Mouse (Mus musculus) thymus, postnatal 4 days (tissue): Measurements from ENCODE around the gene Tmem52b.
A peak's percentile ranks its signal among the peaks of the same experiment; 100 is the strongest.
"Not testable (repeated sequence)": the region's sequence is repeated elsewhere in the genome, so short reads cannot be mapped to it uniquely, and the experiment has no call there.

Experiments
- DNase-seq: peaks from one replicate; pipeline ENCODE4 v3.0.0; 2021

Tmem52b gene

DNA sequence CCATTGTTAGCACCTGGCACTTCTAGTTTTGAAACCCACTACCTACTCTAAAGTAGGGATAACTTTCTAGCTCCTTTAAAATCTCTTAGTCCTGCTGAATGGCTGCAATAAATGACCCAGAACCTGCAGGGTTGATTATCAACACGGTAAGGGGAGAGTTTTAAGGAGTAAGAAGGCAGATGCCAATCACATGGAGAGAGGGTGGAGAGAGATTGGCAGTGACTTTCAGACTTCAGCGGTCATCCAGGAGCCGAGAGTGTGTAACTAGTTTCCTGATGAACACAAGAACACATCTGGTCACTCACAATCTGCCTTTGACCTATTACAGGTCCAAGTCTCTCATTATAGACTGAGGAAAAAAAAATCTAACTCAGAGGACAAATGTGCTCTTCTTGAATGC, at the start of gene Tmem52b:
Gene Tmem52b, plus strand, starts transcription at position 189 of the 400 bp plus-strand sequence.
- DNase-seq, result no peak

GRCm38 (mm10) chr6:129471386-129471785, 41.0 kb upstream of the Tmem52b start:
- no peak for DNase-seq

DNA sequence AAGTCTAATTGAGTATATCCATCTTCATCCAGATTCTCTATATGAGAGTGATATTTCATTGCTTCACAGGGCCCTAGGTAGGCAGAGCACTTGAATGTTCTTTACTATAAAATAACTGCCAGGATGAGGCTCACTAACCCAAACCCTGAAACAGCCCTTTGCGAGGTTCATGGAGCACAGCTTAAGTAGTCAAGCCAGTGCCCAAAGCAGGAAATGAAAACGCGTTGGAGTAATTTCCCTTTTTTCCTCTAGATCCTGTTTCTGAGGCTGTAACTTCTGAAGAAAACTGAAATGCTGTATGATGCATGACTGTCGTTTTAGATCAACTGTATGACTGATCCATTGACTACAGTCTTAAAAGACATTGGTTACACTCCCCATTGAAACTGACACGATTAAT, 39.7 kb upstream of the Tmem52b start:
- DNase-seq, result no peak

DNA sequence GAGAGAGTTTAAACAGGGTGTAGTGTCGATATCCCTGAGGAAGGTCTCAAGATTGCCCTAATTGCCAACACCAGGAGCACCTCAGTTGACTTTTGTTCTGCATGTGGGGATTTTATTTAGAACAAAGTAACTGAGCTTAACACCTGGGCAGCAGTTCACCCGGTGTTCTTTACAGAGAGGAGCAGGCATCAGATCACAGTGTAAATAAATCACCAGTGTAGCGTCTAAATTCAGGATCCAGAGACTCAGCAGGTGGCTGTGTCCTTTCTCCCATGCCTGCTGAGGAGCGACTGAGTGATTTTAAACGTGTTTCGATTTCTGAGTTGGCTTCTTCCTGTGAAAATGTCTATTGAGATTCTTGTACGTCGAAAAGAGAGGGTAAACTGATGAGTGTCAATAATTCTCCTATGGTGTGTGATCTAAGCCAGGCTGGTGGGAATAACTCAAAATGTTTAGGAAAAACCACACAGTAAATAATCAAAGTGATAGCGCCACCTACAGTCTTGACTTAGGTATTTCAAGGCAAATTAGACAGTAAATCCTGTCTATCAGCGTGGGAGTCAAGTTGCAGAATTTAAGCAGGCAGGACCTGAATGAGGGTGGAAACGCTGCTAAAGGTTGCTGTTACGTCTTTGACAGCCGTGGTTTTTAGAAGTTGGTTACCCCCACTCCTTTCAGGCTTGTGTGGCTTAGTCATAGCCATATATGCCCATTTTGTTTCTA, 35.8 kb upstream of the Tmem52b start:
- peak; percentile 5 for DNase-seq

DNA sequence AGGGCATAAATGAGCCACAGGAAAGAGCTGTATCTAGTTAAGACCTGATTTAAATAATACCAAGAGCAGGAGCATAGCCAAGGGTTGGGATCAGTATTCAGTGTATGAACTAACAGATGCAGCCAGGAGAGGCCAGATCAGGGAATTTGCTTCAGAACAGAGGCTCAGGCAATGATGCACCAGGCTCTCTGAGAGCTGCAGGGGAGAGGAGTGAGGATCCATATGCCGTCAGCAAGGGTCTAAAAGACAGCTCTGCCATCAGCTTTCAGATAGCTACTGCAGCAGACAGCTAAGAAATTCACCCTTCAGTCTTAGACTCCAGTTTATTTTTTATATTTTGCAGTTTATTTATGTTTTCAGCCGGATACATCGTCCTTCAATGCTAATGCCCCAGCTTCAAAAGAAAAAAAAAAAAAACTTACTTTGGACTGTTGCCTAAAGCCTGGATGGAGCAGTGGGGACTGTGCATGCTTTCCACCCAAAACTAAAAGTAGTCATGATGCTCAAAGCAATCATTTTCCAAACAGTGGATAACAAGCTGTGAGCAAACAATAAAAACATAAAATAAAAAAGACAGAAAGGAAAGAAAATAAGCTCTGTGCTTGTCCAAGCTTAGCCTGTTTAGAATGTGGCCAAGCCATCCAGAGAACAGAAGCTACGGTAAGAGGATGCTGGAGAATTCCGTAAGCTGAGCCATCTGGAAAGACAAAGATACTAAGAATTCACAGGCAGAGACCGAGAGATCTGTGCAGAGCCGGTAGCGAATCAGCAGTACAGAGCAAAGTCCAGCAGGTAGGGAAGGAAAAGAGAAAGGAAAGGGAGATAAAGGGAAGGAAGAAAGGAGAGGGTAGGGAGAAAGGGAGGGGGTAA, 32.0 kb upstream of the Tmem52b start:
- DNase-seq, result no peak

DNA sequence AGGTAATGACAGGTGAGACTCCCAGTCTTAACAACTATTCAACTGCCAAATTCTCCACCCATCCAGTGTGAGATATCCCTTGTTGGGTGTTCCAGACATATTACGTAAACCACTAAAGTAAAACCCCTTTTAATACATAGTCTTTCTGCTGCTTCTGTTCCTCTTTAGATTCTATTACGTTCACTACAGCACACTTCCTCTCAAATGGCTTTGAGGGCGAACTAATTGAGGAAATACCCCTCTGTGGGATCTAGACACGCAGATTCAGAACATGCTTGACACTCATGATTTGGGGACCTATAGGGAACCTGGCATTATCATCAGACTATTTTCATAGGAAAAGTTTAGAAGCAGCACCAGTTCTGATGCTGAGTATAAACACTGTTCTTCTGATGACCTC, 17.4 kb upstream of the Tmem52b start:
- DNase-seq, result no peak

- DNase-seq, result no peak
Observed at GRCm38 (mm10) chr6:129497345-129498218, 14.8 kb upstream of the Tmem52b start.

DNA sequence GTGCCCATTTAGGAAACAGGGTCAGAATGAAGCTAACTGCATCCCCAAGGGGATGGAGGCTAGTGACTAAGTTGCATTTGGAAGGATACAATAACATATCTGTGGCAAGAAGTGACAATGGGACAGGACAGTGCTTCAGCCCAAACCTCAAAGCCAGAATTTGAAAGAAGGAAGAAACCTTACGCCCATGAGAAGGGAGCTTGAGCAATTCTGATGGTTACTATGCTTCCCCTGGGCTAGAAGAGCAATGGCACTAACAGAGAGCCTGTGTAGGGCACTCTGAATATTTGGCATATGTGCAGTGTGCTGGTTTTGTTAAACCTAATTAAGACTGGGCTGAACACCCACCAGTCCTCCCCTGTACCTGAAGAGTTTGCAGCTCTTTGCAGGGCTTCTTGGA, 12.8 kb upstream of the Tmem52b start:
- not testable (repeated sequence) for DNase-seq

DNA sequence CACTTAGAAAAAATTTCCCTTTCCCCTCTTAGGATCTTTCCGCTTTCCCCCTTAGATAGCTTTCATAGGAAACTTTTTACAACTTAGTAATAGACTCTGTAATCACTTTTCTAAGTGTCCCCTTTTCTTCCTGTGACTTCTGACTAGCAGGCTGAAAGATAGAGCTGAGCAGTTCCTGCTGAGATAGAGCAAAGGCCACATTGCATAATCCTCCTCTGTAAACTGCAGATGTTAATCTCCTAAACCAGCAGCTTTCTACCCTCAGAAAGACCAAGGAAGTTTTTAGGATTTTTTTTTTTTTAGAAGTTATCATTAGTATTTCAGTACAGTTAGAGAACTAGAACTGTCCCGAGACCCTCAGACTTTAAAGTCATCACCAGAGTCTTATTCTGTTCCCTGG, 8.9 kb upstream of the Tmem52b start:
- DNase-seq, result no peak

GRCm38 (mm10) chr6:129507024-129507423, 5.3 kb upstream of the Tmem52b start, which contains the start of gene Olr1:
Gene Olr1, minus strand, starts transcription at chr6:129507165.
- no peak for DNase-seq

GRCm38 (mm10) chr6:129510120-129510911, 2.0 kb upstream of the Tmem52b start:
- DNase-seq, result no peak

DNA sequence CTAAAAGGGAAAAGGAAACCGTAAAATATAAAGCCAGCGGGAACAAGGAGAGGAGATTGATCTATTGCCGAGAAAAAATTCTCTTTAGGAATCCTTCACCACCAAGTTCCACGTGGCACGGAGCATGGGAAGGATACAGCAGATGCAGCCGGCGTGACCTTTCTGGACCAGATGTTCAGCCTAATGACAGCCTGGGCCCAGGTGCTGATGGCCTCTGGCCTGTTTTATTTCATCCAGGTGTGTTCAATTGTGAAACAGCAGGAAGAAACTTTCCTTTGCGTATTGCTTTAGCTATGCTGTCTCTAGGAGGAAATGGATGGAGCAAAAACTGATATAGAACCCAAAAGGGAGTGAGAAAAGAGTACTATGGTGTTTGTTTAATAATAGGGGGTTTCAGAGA, 513 bp downstream of the Tmem52b start:
- no peak for DNase-seq

GRCm38 (mm10) chr6:129513409-129513808, 1.1 kb downstream of the Tmem52b start:
- DNase-seq, result no peak

DNA sequence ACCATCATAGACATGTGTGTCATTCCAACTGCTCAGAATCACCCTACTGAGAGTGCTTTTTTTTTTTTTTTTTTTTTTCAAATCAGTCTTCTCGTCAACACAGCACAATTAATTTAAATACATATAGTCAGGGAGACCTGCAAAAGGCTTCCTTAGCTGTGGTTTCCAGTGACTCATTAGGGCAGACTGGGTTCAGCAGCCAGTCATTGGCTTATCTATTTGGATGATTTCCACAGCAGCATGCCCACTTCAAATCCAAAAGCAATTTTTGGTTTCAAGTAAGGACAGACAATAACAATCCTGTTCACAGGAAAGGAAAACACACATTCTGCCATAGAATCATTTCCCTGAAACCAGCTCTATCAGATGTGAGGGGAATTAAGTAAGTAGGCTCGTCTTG, 2.0 kb downstream of the Tmem52b start:
- no peak for DNase-seq

GRCm38 (mm10) chr6:129515068-129515467, 2.7 kb downstream of the Tmem52b start:
- DNase-seq, result no peak

GRCm38 (mm10) chr6:129516388-129516787, 4.0 kb downstream of the Tmem52b start:
- no peak for DNase-seq

- DNase-seq, result no peak
Observed at GRCm38 (mm10) chr6:129517752-129518408, 5.5 kb downstream of the Tmem52b start.

- no peak for DNase-seq
Observed at GRCm38 (mm10) chr6:129526069-129526468, 13.7 kb downstream of the Tmem52b start.

GRCm38 (mm10) chr6:129527416-129527815, 15.1 kb downstream of the Tmem52b start:
- DNase-seq, result no peak

DNA sequence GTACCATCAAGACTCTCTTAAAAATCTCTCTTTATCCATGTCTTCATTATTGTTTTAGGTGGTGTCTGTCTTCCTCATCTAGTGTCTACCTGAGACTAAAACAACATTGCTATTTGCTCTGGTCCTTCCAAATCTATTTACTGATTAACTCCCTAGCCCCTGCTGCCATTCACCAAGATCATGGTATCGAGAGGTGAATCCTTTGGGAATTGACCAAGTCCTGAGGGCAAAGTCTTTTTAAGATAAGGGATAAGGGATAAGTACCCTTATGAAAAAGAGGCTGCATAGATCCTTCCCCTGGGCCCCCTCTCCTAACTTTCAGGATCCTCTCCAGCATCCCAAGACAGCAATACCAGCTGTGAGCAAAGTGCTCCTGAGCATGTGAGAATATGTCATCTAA, 17.2 kb downstream of the Tmem52b start:
- DNase-seq, result no peak

DNA sequence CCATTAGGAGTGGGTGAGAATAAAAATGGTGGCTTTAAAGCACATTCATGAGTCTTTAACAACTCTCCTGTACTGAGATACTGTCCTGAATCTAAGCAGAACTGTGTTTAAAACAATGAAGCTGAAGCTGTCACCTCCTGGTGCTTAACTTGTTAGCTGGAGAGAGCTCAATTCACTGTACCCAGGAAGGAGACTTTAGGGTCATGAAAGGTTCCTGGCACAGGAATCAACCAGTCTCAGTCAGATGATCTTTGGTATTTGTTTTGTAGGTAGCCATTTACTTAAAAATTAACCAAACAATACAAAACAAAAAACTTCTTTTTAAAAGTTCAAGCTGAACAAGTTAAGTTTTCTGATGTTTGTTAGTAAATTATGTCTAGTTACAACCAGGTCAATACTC, 17.9 kb downstream of the Tmem52b start:
- no peak for DNase-seq

DNA sequence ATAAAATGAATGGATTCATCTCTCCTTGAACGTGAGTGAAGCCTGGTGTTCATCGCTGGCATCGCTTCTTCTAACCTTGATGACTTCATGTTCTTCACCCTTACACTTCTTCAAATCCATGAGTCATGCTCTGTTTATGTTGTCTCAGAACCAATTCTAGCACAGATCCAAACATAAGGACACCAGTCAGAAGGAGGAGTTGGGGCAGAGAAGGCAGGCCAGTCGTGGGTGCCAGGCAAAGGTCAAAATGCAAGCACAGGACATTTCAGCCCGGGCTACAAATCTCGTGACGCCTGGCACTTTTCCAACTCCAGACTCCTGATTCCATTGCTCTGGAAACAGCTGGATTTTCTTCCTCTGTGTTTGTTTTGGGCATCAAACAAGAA, 20.2 kb downstream of the Tmem52b start:
- DNase-seq, result no peak
